Mouse (Mus musculus): ENCODE data around the gene Rpl14. TPM values are rescaled to one million over a fixed set of nuclear protein-coding genes. Genes with fewer than 3 reads are reported as not detected.

The Rpl14 gene
- polyA plus RNA-seq, 1 experiment from 2014 or later = 497 TPM

- 8% methylated on average over 4 of the region's 4 CpGs for WGBS
- H3K27me3 ChIP-seq = no peaks in the 10 kb centered on the region
- peak overlapping the region; percentile 67 for H3K4me3 ChIP-seq
- H3K27ac ChIP-seq (replicated peaks) = peak overlapping the region; percentile 67; the same call in 1 of the 2 replicates
- no peak overlapping the region for H3K9ac ChIP-seq
- H3K9me3 ChIP-seq = no peaks in the 10 kb centered on the region
- H3K36me3 ChIP-seq = peaks cover 39% of the 10 kb centered on the region
- H3K4me1 ChIP-seq (replicated peaks) = peaks cover 29% of the 10 kb centered on the region
- ATAC-seq (ENCODE audit: low read depth) = no peak
- H3K4me2 ChIP-seq = peak overlapping the region; percentile 89
Observed at GRCm38 (mm10) chr9:120576662-120577013, 5.4 kb downstream of the Rpl14 start.

- Histone ChIP-seq H3K27me3 (no peaks in the 10 kb centered on the region), H3K9me3 (no peaks in the 10 kb centered on the region), H3K4me2 (peak overlapping the region; percentile 89), H3K36me3 (peaks cover 39% of the 10 kb centered on the region), H3K4me3 (peak overlapping the region; percentile 67), H3K27ac (replicated peaks) (peak overlapping the region; percentile 67), H3K4me1 (replicated peaks) (peaks cover 28% of the 10 kb centered on the region), H3K9ac (peak overlapping the region; percentile 92)
- ATAC-seq (ENCODE audit: low read depth) = peak; percentile 92
- WGBS = under 1% methylated on average over 43 of the region's 43 CpGs
Observed at GRCm38 (mm10) chr9:120577133-120577651, 5.9 kb downstream of the Rpl14 start.

GRCm38 (mm10) chr9:120577706-120578405 lies 6.6 kb downstream of the Rpl14 start:
- peak overlapping the region; percentile 92 for H3K9ac ChIP-seq
- H3K36me3 ChIP-seq = peaks cover 35% of the 10 kb centered on the region
- peak overlapping the region; percentile 67 for H3K4me3 ChIP-seq
- peak overlapping the region; percentile 67 for H3K27ac ChIP-seq (replicated peaks)
- peak overlapping the region; percentile 89 for H3K4me2 ChIP-seq
- H3K27me3 ChIP-seq = no peaks in the 10 kb centered on the region
- no peaks in the 10 kb centered on the region for H3K9me3 ChIP-seq
- ATAC-seq (ENCODE audit: low read depth) = no peak; the same call in 1 of the 2 replicates
- 60% methylated on average over 12 of the region's 12 CpGs for WGBS
- H3K4me1 ChIP-seq (replicated peaks) = peaks cover 28% of the 10 kb centered on the region

- Histone ChIP-seq H3K9me3 (no peaks in the 10 kb centered on the region), H3K27me3 (no peaks in the 10 kb centered on the region), H3K27ac (replicated peaks) (no peak overlapping the region), H3K4me2 (no peak overlapping the region), H3K36me3 (peaks cover 27% of the 10 kb centered on the region), H3K9ac (no peak overlapping the region), H3K4me1 (replicated peaks) (peaks cover 34% of the 10 kb centered on the region), H3K4me3 (no peak overlapping the region)
- 50% methylated on average over 6 of the region's 6 CpGs for WGBS
- ATAC-seq (ENCODE audit: low read depth) = no peak
Observed at GRCm38 (mm10) chr9:120578701-120579100, 7.5 kb downstream of the Rpl14 start.

- no peak overlapping the region for H3K4me2 ChIP-seq
- peaks cover 34% of the 10 kb centered on the region for H3K4me1 ChIP-seq (replicated peaks)
- ATAC-seq (ENCODE audit: low read depth) = no peak
- H3K9ac ChIP-seq = no peak overlapping the region
- no peak overlapping the region for H3K27ac ChIP-seq (replicated peaks)
- no peaks in the 10 kb centered on the region for H3K9me3 ChIP-seq
- no peaks in the 10 kb centered on the region for H3K27me3 ChIP-seq
- 77% methylated on average over 7 of the region's 7 CpGs for WGBS
- peaks cover 16% of the 10 kb centered on the region for H3K36me3 ChIP-seq
- no peak overlapping the region for H3K4me3 ChIP-seq
Observed at GRCm38 (mm10) chr9:120579808-120580207, 8.6 kb downstream of the Rpl14 start.

- H3K9me3 ChIP-seq = no peaks in the 10 kb centered on the region
- ATAC-seq (ENCODE audit: low read depth) = peak; percentile 28; the same call in 1 of the 2 replicates
- 29% methylated on average over 21 of the region's 21 CpGs for WGBS
Observed at GRCm38 (mm10) chr9:120581941-120582618, 10.8 kb downstream of the Rpl14 start.

GRCm38 (mm10) chr9:120582619-120583308 lies 11.5 kb downstream of the Rpl14 start:
- peak overlapping the region; percentile 62 for H3K4me2 ChIP-seq

More at GRCm38 (mm10) chr9:120581941-120582618, 10.8 kb downstream of the Rpl14 start:
- H3K27ac ChIP-seq (replicated peaks) = no peak overlapping the region
- H3K4me2 ChIP-seq = peak overlapping the region; percentile 62
- H3K9ac ChIP-seq = peak overlapping the region; percentile 63
- no peaks in the 10 kb centered on the region for H3K27me3 ChIP-seq
- no peaks in the 10 kb centered on the region for H3K36me3 ChIP-seq
- peaks cover 23% of the 10 kb centered on the region for H3K4me1 ChIP-seq (replicated peaks)
- peak overlapping the region; percentile 30 for H3K4me3 ChIP-seq

GRCm38 (mm10) chr9:120583314-120583713 lies 12.1 kb downstream of the Rpl14 start:
- Histone ChIP-seq H3K9me3 (no peaks in the 10 kb centered on the region), H3K27me3 (no peaks in the 10 kb centered on the region), H3K4me1 (replicated peaks) (peaks cover 15% of the 10 kb centered on the region), H3K4me3 (no peak overlapping the region), H3K4me2 (peak overlapping the region; percentile 62), H3K36me3 (no peaks in the 10 kb centered on the region), H3K27ac (replicated peaks) (no peak overlapping the region), H3K9ac (peak overlapping the region; percentile 22; the same call in 1 of the 2 replicates)
- no peak for ATAC-seq (ENCODE audit: low read depth)
- 80% methylated on average over 3 of the region's 3 CpGs for WGBS

More at GRCm38 (mm10) chr9:120582619-120583308, 11.5 kb downstream of the Rpl14 start:
- H3K27me3 ChIP-seq = no peaks in the 10 kb centered on the region
- H3K36me3 ChIP-seq = no peaks in the 10 kb centered on the region
- H3K4me3 ChIP-seq = peak overlapping the region; percentile 30
- H3K9ac ChIP-seq = peak overlapping the region; percentile 63
- no peaks in the 10 kb centered on the region for H3K9me3 ChIP-seq
- 10% methylated on average over 28 of the region's 28 CpGs for WGBS
- ATAC-seq (ENCODE audit: low read depth) = peak; percentile 80
- H3K4me1 ChIP-seq (replicated peaks) = peaks cover 19% of the 10 kb centered on the region
- 0 out of 2 replicates have a peak overlapping the region, but pooled peaks have one; percentile 38 for H3K27ac ChIP-seq (replicated peaks)

GRCm38 (mm10) chr9:120586546-120586945 lies 15.3 kb downstream of the Rpl14 start:
- 13% methylated on average over 3 of the region's 3 CpGs for WGBS
- no peak for ATAC-seq (ENCODE audit: low read depth)
- Histone ChIP-seq H3K27me3 (no peaks in the 10 kb centered on the region), H3K4me1 (replicated peaks) (peaks cover 15% of the 10 kb centered on the region), H3K4me3 (no peak overlapping the region), H3K36me3 (no peaks in the 10 kb centered on the region), H3K9ac (no peak overlapping the region), H3K4me2 (no peak overlapping the region), H3K27ac (replicated peaks) (no peak overlapping the region), H3K9me3 (no peaks in the 10 kb centered on the region)

GRCm38 (mm10) chr9:120591490-120591889 lies 20.2 kb downstream of the Rpl14 start:
- no peak for ATAC-seq (ENCODE audit: low read depth)
- 4% methylated on average over 9 of the region's 9 CpGs for WGBS
- no peaks in the 10 kb centered on the region for H3K27me3 ChIP-seq
- H3K27ac ChIP-seq (replicated peaks) = no peak overlapping the region
- H3K9me3 ChIP-seq = no peaks in the 10 kb centered on the region
- H3K4me3 ChIP-seq = no peak overlapping the region
- H3K36me3 ChIP-seq = no peaks in the 10 kb centered on the region
- H3K9ac ChIP-seq = no peak overlapping the region
- H3K4me1 ChIP-seq (replicated peaks) = peaks cover 17% of the 10 kb centered on the region
- H3K4me2 ChIP-seq = no peak overlapping the region

- Histone ChIP-seq H3K9ac (no peak overlapping the region), H3K4me1 (replicated peaks) (peaks cover 17% of the 10 kb centered on the region), H3K27me3 (no peaks in the 10 kb centered on the region), H3K9me3 (no peaks in the 10 kb centered on the region), H3K4me3 (no peak overlapping the region), H3K4me2 (no peak overlapping the region), H3K27ac (replicated peaks) (no peak overlapping the region), H3K36me3 (no peaks in the 10 kb centered on the region)
- WGBS = 53% methylated on average over 9 of the region's 9 CpGs
- no peak for ATAC-seq (ENCODE audit: low read depth)
Observed at GRCm38 (mm10) chr9:120593383-120594101, 22.3 kb downstream of the Rpl14 start.
